Mouse (Mus musculus): ENCODE results near the gene Dgkh.
"Not testable (repeated sequence)": the region's sequence is repeated elsewhere in the genome, so short reads cannot be mapped to it uniquely, and the experiment has no call there.

Gene Dgkh

DNA sequence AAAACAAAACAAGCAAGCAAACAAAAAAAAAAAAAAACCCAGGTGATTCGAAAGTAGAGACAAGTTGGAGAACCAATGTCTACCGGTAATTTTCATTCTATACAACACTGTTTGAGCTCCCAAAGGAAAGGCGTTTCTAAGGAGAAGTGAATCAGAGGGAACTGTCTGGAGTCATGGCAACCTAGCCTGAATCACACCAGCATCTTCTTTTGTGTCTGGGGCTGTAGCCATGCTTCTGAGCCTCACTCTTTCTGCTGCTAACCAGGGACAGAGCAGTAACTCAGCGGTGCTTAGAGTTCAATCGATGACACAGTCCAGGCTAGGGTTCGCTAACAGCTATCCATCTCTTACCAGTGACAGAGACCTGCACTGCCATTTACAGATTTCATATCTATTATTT, 99.8 kb downstream of the Dgkh start:
- in situ Hi-C loops (cut with MboI, MseI): no loop called here

DNA sequence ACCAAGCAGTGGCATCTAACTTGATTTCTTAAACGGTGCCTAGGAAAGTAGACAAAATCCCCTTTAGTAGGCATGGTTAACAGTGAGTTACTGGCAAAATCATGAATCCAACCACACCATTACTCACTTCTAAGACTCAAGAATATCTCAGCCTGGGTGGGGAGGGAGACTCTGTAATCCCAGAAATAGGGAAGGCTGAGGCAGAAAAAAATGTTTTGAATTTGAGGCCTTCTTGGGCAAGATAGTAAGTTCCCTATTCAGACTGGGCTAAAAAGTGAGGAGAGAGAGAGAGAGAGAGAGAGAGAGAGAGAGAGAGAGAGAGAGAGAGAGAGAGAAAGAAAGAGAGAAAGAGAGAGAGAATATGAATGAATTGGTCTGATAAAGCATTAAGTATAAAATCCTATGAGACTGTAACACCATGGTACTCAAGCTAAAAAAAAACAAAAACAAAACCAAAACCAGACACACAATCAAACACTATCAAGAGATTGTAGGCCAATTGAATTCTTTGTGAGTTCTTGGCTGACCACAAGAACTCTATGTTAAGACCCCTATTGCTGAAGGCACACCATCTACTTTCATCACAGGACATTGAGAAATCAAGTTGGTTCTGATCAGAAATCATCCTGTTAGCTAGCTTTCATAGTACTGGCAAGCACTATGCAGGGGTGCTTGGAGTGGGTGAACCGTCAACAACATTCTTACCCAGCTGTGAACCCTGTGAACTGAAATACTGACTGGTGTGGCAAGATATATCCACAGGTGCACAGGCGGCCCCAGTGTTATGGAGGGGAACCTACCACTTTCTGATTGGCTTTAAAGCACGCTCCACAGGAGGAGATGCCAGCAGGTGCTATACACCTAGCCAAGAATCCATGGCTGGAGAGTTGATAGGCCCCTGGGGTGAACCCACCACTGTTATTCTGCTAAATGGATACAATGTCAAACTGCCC, 101.4 kb downstream of the Dgkh start:
- in situ Hi-C loops (cut with MboI, MseI): no loop called here

DNA sequence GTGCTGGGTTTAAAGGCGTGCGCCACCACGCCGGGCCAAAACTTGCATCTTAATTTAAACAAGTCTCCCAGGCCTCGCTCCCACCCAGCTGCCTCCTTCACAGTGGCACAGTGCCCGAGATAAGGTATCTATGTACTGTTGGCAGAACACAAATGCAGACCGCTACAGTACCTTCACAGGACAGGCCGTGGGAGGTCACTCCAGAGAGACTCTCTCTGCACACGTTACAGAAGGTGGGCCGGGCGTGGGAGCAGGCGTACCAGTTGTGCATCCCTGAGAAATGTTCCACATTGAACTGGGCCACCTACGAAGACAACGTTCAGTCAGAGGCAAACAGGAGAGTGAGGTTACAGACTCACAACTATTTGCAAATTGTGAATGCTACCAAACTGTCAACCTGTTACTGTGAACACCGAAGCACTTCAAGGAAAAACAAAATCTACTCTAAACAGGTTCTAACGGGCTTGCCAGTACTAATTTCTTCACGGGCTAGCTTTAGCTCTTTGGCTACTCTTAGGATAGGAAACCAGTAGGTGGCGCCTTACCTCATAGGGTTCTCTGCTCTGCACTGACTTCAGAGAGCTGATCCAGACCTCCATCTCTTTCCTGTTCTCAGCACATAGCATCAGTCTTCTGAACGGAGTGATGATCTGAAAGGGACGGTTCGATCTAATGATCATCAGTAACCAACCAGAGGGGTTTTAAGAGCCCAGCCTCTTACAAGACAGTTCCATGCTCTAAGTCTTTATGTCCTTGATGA, 104.9 kb downstream of the Dgkh start:
- in situ Hi-C loops (cut with MboI, MseI): no loop called here

GRCm38 (mm10) chr14:78618883-78619295, 113.7 kb downstream of the Dgkh start:
- in situ Hi-C loops (cut with MboI, MseI): no loop called here

DNA sequence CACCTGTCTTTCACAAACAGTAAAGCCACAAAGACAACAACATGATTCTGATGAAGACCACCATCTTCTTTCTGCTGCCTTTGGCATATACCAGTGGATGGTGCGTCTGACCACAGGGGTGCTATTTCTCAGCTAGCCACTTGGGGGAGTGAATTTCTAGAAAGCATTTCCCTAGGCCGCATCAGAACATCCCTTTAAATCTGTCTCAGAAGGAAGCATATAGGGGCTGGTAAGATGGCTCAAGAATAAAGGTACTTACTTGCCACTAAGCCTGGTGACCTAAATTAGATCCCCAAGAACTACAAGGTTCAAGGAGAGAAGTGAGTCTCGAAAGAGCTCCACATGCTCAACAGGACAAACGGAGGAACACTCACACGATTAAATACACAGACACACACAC, 119.0 kb downstream of the Dgkh start:
- in situ Hi-C loops (cut with MboI, MseI): no loop called here

DNA sequence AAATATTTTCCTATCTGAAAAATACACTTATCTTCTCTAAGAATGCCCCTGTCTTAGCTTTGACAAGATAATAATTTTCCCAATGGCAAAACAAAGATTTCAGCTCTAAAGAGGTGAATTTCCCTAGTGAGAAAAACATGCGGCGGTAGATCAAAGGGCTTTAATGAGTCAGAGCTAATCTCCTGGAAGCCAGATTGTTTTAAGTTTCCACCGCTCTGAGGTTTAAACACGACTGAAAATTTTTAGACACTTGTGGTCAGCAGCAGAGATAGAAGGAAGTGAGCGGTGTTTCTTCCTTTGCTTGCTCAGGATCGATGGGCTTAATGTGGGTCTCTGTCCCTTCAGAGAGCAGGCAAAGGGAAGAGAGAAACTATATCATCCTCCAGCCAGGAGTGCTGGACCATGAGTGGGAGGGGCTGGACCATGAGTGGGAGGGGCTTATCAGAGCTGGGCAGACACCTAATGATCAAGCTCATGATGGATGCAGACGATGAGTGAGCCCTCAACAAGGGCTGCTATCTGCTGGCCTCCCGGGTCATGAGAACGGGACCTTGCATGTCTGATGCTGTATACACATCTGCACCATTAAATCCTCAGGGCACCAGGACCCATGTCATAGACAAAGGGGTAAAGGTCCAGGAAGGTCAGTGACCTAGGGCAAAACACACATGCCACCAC, 120.3 kb downstream of the Dgkh start:
- in situ Hi-C loops (cut with MboI, MseI): no loop called here

DNA sequence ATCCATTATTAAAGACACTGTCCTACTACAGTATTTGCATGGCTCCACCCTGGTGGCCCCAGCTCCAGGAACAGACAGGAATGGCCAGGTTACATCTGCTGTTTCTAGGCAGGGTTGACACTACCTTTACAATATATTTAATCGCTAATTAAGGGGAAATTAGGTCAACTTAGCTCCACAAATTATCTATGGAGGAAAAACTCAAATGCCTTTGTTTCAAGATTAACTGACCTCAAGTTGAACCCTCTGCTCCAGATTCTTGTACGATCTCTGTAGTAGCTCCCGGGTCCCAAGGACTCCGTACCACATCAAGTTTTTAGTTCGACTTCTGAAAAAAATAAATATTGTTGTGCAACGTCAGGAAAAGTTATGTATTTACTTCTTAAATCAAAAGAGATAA, 137.7 kb downstream of the Dgkh start:
- in situ Hi-C loops (cut with MboI, MseI): no loop called here

GRCm38 (mm10) chr14:78592965-78593364, 139.6 kb downstream of the Dgkh start:
- in situ Hi-C loops (cut with MboI, MseI): no loop called here

- in situ Hi-C loops (cut with MboI, MseI): no loop called here
Observed at GRCm38 (mm10) chr14:78590335-78590734, 142.2 kb downstream of the Dgkh start.

DNA sequence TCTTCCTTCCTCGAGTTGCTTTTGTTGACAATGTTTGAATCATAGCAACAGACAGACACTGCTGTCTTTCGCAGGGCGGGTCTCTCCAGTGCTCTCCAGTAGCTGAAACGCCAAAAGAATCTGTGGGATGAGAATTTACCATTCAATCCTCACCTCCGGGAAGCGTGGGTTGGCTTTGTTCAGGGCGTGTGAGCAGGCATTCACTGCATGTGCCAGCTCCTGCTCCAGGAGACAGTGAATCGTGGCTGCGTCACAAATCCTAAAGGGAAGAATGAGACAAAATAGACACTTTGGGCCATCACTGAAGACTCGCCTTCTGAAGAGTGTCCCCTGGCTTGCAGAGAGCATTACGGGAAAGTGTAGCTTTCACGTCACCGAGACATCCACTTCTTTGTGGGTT, 148.4 kb downstream of the Dgkh start:
- in situ Hi-C loops (cut with MboI, MseI): no loop called here

DNA sequence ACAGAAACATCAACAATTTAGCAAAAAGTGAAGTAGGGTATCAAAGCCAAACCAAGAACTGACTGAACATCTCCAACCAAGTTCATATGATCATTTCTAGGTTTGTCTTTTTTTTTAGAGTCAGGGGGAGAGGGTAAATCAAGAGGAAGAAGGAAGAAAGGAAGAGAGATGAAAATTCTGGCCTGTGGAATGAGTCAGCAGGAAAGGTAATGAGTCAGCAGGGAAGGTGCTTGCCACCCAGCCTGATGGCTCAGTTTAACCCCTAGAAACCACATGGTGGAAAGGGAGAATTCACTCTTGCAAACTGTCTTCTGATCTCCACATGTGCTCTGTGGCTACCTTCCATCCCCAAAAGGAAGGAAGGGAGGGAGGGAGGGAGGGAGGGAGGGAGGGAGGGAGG, 149.4 kb downstream of the Dgkh start:
- in situ Hi-C loops (cut with MboI, MseI): no loop called here

DNA sequence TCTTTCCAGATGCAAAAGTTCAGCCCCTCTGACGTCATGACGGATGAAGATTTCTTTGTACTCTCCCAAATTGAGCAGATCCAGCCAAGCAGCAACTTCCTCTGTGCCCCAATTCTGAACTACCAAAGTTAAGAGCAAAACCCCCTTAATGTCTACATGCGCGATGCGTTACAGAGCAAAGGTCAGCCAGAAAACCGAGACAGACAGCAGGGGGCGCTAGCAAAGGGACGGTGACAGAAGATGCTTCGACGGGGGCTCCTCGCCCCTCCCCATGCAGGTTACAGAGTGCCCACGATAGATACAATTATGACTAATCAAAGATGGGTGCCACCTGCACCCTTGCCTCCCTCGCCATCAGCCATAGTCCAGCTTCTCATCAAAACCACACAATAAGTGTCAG, 156.7 kb downstream of the Dgkh start:
- in situ Hi-C loops (cut with MboI, MseI): no loop called here

DNA sequence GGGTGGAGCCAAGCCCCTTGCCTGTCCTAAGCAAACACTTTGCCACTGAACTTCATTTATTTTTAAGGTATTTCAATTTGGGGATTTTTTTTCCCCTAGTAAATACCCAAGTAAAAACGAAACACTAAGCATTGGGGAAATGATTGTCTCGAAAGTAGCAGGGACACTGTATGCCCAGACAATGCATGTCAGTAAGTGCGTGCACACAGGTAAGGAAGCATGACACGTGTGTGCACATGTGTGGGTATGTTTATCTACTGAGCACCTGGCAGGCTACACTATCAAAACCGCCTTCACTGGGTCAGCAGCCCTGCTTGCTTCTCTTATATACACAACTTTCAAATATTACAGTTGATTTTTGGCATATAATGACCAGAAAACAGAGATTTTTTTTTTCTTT, 164.2 kb downstream of the Dgkh start:
- in situ Hi-C loops (cut with MboI, MseI): no loop called here

GRCm38 (mm10) chr14:78566431-78566830, 166.1 kb downstream of the Dgkh start:
- in situ Hi-C loops (cut with MboI, MseI): no loop called here

DNA sequence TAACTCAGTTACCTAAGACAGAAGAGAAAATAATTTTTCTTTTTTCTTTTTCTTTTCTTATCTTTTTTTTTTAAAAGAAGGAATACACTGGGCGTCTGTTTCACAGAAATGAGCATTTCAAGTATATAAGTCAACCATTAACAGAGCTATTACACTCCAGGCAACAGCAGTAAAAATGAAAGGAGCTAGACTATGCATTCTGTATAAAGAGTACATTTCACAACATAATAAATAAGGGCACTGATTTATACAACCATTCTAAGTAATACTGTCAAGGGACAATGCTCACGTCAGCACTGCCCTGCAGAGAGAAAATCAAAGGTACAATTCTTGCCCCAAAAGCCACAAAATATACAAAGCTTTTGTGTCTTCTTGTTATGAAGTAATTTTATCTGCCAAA, 168.3 kb downstream of the Dgkh start:
- in situ Hi-C loops (cut with MboI, MseI): no loop called here

GRCm38 (mm10) chr14:78563211-78563610, 169.4 kb downstream of the Dgkh start:
- in situ Hi-C loops (cut with MboI, MseI): no loop called here

DNA sequence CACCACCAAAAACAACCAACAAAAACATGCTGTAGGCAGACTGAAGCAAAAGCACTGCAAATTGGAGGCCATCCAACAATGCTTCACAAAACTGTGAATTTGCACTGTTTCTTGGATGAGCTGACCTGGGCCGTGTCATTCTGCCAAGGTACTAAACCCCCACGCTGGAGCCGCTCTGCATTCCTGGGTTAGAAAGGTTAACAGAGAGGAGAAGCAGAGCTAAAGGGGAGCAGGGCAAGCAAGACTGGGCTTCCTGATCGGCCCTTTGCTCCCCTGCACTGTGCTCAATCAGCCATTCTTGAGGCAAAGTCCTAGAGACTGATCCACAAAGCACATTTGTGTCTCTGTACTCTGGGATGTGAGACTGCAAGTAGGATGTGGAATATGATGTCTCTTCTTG, 170.5 kb downstream of the Dgkh start:
- in situ Hi-C loops (cut with MboI, MseI): no loop called here

DNA sequence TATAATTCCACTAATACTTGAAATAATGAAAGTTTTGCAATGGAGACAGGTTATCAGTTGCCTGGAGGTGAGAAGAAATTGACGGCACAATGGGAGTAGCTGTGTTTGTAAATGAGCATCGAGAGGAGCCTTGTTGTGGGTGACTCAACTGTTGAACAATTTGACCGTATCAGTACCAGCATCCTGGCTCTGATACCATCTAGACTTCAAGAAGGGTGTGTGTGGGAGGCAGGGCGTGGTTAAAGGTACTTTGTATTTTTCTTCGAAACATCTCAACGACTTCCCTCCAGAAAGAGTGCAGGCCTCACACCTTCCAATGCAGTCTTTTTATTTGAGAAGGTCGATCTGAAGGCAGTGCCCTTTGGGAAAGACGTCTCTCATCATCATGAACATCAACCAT, 173.5 kb downstream of the Dgkh start:
- in situ Hi-C loops (cut with MboI, MseI): no loop called here

DNA sequence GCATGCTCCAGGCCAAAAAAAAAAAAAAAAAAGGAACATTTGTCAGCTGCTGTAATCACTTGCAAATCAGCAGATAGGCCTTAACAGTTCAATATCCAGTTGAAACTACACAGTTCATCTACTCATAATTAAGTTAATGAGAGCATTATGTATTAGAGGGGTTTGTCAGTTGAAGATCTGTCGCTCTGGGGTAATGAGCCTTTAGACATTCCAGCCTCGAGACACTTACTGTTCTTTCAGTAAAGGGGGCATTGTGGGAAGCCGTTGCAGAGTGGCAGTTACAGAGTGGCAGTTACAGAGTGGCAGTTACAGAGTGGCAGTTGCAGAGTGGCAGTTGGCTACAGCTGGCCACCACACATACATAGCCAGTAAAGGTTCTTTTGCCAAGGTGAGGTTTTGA, 177.7 kb downstream of the Dgkh start:
- in situ Hi-C loops (cut with MboI, MseI): not testable (repeated sequence)

DNA sequence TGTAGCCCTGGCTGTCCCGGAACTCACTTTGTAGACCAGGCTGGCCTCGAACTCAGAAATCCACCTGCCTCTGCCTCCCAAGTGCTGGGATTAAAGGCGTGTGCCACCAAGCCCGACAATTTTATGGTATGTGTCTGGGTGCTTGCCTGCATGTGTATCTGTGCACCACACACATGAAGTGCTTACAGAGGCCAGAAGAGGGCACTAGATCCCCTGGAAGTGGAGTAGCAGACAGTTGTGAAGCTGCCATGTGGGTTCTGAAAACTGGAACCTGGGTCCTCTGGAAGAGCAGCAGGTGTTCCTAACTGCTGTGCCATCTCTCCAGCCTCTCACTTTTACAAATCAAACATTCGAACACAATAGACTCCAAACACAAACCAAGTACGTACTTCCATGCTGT, 178.9 kb downstream of the Dgkh start:
- in situ Hi-C loops (cut with MboI, MseI): no loop called here

- in situ Hi-C loops (cut with MboI, MseI): no loop called here
Observed at GRCm38 (mm10) chr14:78548807-78549206, 183.8 kb downstream of the Dgkh start.

DNA sequence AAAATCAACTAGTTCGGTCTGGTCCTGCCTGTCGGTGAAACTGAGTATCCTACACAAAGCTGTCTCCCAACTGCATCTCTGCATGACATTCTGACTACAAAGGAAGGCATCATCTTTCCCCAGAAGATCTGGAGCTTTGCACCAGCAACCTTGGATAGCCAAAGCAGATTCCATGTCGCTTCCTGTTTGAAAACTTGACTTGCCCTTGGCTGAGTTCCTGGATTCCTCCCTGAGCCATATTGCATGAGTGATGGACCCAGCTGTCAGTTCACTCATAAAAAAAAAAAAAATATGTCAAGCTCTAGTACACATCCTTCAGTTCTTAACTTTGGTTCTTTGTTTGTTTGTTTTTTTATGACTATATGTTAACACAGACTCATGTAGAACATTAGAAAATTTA, 191.3 kb downstream of the Dgkh start:
- in situ Hi-C loops (cut with MboI, MseI): no loop called here

Measured in T-helper 2 cell (primary cell).